Mouse (Mus musculus) brain, embryonic 14.5 days (tissue): Measurements from ENCODE around the gene Necab3. TPM values are rescaled to one million over a fixed set of nuclear protein-coding genes. Genes with fewer than 3 reads are reported as not detected.
A peak's percentile ranks its signal among the peaks of the same experiment; 100 is the strongest.

Experiments used
- DNase-seq: peaks from one replicate; pipeline ENCODE4 v3.0.0-alpha.2; 2011; ENCODE audit warnings: low read depth
- CTCF ChIP-seq: fragments of 200-500 bp; IDR thresholded peaks from 2 replicates; pipeline ENCODE4 v1.5.1; 2012; ENCODE audit warnings: inconsistent platforms, mild to moderate bottlenecking, moderate library complexity, borderline replicate concordance; ENCODE audit not compliant: insufficient read depth, insufficient read length; ENCODE audit errors: extremely low read depth
- POLR2A ChIP-seq: fragments of 200-500 bp; IDR thresholded peaks from 2 replicates; pipeline ENCODE4 v1.6.1; 2012; ENCODE audit warnings: mild to moderate bottlenecking, inconsistent platforms, borderline replicate concordance; ENCODE audit not compliant: poor library complexity, insufficient read depth, insufficient read length, severe bottlenecking; ENCODE audit errors: extremely low read depth
- polyA plus RNA-seq: library from polyadenylated mRNA; depleted of rRNA; stranded (reverse); fragments of >200 nt; gene quantifications from 2 replicates; pipeline ENCODE4 v1.2.3, GENCODE M21; 2012; rRNA removed

The Necab3 gene
- polyA plus RNA-seq, 1 experiment, result 11.6 TPM

- TF ChIP-seq CTCF (no peak), POLR2A (no peak)
- DNase-seq, result peak; percentile 37
These were observed 60.1 kb downstream of the Necab3 start for GRCm38 (mm10) chr2:154498571-154498970.

GRCm38 (mm10) chr2:154495021-154495420 lies 63.7 kb downstream of the Necab3 start:
- no peak for TF ChIP-seq CTCF
- TF ChIP-seq POLR2A, result no peak
- DNase-seq, result no peak

Other genes with a start within 250 kb of the Necab3 start
- 16.5 and 16.6 TPM in 2 replicates for gene Cdk5rap1, start 185.9 kb downstream of the Necab3 start, polyA plus RNA-seq
- 9.9 and 11.6 TPM in 2 replicates for gene Snta1, start 150.8 kb downstream of the Necab3 start, polyA plus RNA-seq
- 46.3 and 51.1 TPM in 2 replicates for gene Cbfa2t2, start 122.4 kb downstream of the Necab3 start, polyA plus RNA-seq
- 0.40 and 0.66 TPM in 2 replicates for gene 1700003F12Rik, start 11.8 kb downstream of the Necab3 start, polyA plus RNA-seq
- gene Actl10, start 7.1 kb downstream of the Necab3 start, polyA plus RNA-seq, result 0.08 TPM in 1 of 2 replicates, not detected in the other
- 15.0 and 19.5 TPM in 2 replicates for gene E2f1, start 11.0 kb upstream of the Necab3 start, polyA plus RNA-seq
- gene Pxmp4, start 44.8 kb upstream of the Necab3 start, polyA plus RNA-seq, result 11.4 and 12.5 TPM in 2 replicates
- 17.6 and 18.7 TPM in 2 replicates for gene Zfp341, start 54.4 kb upstream of the Necab3 start, polyA plus RNA-seq
- 0.22 and 0.69 TPM in 2 replicates for gene 4930519P11Rik, start 54.5 kb upstream of the Necab3 start, polyA plus RNA-seq
- gene Chmp4b, start 92.8 kb upstream of the Necab3 start, polyA plus RNA-seq, result 201 and 214 TPM in 2 replicates
- not detected in 2 replicates for gene Gm14214, start 211.1 kb upstream of the Necab3 start, polyA plus RNA-seq
- 253 and 290 TPM in 2 replicates for gene Raly, start 232.2 kb upstream of the Necab3 start, polyA plus RNA-seq
- gene a, start 232.5 kb upstream of the Necab3 start, polyA plus RNA-seq, result 4.1 and 6.5 TPM in 2 replicates